Mouse (Mus musculus) forebrain, embryonic 13.5 days (tissue): Measurements from ENCODE around the gene Clmn. TPM values are rescaled to one million over a fixed set of nuclear protein-coding genes. Genes with fewer than 3 reads are reported as not detected.
A peak's percentile ranks its signal among the peaks of the same experiment; 100 is the strongest.

Source experiments
- ATAC-seq: fragments of 200-750 bp; cut with Nextera tagmentation; 2 replicates; pipeline ENCODE4 v1.8.0; 2017
- H3K27ac ChIP-seq: fragments of 300-500 bp; sonication (generic); 2 replicates; pipeline ENCODE4 v1.5.1; 2015; ENCODE audit warnings: inconsistent platforms, mild to moderate bottlenecking, moderate library complexity
- H3K27me3 ChIP-seq: fragments of 300-500 bp; sonication (generic); 2 replicates; pipeline ENCODE4 v1.6.1; 2015; ENCODE audit warnings: mild to moderate bottlenecking, inconsistent platforms
- H3K36me3 ChIP-seq: fragments of 300-500 bp; sonication (generic); 2 replicates; pipeline ENCODE4 v1.6.1; 2015; ENCODE audit warnings: mild to moderate bottlenecking, inconsistent platforms; ENCODE audit not compliant: poor library complexity, severe bottlenecking
- H3K4me1 ChIP-seq: fragments of 300-500 bp; sonication (generic); 2 replicates; pipeline ENCODE4 v1.6.1; 2015; ENCODE audit warnings: inconsistent platforms
- H3K4me2 ChIP-seq: fragments of 300-500 bp; sonication (generic); 2 replicates; pipeline ENCODE4 v1.6.1; 2015; ENCODE audit warnings: inconsistent platforms, mild to moderate bottlenecking, moderate library complexity
- H3K4me3 ChIP-seq: fragments of 300-500 bp; sonication (generic); 2 replicates; pipeline ENCODE4 v1.5.1; 2015; ENCODE audit warnings: mild to moderate bottlenecking, inconsistent platforms
- H3K9ac ChIP-seq: fragments of 300-500 bp; sonication (generic); 2 replicates; pipeline ENCODE4 v1.6.1; 2015; ENCODE audit warnings: mild to moderate bottlenecking, inconsistent platforms
- H3K9me3 ChIP-seq: fragments of 300-500 bp; sonication (generic); replicated peaks from 2 replicates; pipeline ENCODE4 v1.6.1; 2016; ENCODE audit warnings: inconsistent platforms
- WGBS: fragments of 180-500 bp; shearing (Covaris S2); methylation state at CpG from one replicate; pipeline ENCODE4 v1.1.7; 2015; 5-methylcytosine and 5-hydroxymethylcytosine counted together
- polyA plus RNA-seq: library from polyadenylated mRNA; unstranded; fragments of >200 nt; fragmentation: Nextera tagmentation; extraction: Ambion mirVana; gene quantifications from 2 replicates; pipeline ENCODE4 v1.2.1, GENCODE M21; 2015

The Clmn gene
- polyA plus RNA-seq, 1 experiment from 2014 or later, result 0.75 TPM

- H3K27ac ChIP-seq, result no peak overlapping the region
- 96% methylated on average over 7 of the region's 7 CpGs for WGBS
- H3K9ac ChIP-seq, result no peak overlapping the region
- ATAC-seq, result no peak
- no peaks in the 10 kb centered on the region for H3K36me3 ChIP-seq
- no peaks in the 10 kb centered on the region for H3K27me3 ChIP-seq
- no peak overlapping the region for H3K4me3 ChIP-seq
- 0 out of 2 replicates have a peak, but pooled peaks cover under 1% of the 10 kb centered on the region for H3K4me1 ChIP-seq
- no peak overlapping the region for H3K4me2 ChIP-seq
- no peaks in the 10 kb centered on the region for H3K9me3 ChIP-seq
Measured at GRCm38 (mm10) chr12:104853374-104853773, 11.5 kb downstream of the Clmn start.

DNA sequence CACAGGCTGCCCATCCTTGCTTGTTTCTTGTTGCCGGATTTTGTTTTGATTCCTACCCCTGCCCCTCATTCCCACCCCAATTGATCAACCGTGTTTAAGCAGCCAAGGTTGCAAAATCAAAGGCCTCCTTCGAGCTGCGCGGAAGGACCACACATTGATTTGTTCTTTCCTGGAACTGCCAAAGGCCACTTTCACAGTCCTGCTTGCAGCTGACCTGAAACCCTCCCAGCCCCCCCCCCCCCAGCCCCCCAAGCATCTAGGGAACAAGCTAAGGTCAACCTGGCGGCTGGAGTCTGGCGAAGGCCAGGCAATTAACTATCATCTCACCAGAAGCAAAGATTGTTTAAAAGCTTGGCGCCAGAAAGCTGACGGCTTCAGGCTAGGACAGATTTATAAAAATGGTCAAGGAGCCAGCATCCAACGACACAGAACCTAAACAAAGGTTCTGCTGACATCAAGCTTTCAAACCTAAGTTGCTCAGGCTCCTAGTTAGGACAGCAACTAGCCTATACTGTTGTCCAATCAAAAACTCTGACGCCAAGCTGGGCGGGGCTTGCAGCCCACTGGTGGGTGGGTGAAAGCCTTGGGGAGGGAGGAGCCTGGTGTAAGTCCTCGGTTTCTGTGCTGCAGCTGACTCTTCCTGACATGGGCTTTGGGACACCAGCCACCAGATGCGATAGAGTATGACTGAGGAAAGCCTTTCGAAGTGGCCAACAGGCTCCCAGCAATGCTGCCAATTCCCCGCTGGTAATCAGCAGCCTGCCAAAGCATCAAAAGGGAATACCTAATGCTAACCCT lies 13.0 kb downstream of the Clmn start:
- no peak overlapping the region for H3K27ac ChIP-seq
- H3K27me3 ChIP-seq, result no peaks in the 10 kb centered on the region
- no peaks in the 10 kb centered on the region for H3K36me3 ChIP-seq
- 32% methylated on average over 16 of the region's 16 CpGs for WGBS
- peak overlapping the region; percentile 15 for H3K4me2 ChIP-seq
- H3K4me1 ChIP-seq, result no peaks in the 10 kb centered on the region
- no peak overlapping the region for H3K9ac ChIP-seq
- peak; percentile 71 for ATAC-seq
- H3K9me3 ChIP-seq, result no peaks in the 10 kb centered on the region
- H3K4me3 ChIP-seq, result no peak overlapping the region

GRCm38 (mm10) chr12:104850119-104850518 lies 14.8 kb downstream of the Clmn start:
- Histone ChIP-seq H3K36me3 (no peaks in the 10 kb centered on the region), H3K27ac (no peak overlapping the region), H3K4me2 (no peak overlapping the region), H3K4me3 (no peak overlapping the region), H3K9me3 (no peaks in the 10 kb centered on the region), H3K9ac (no peak overlapping the region), H3K27me3 (no peaks in the 10 kb centered on the region), H3K4me1 (peaks cover 11% of the 10 kb centered on the region)
- 89% methylated on average over 7 of the region's 7 CpGs for WGBS
- no peak for ATAC-seq

- H3K9me3 ChIP-seq, result no peaks in the 10 kb centered on the region
- no peak overlapping the region for H3K27ac ChIP-seq
- WGBS, result 94% methylated on average over 9 of the region's 9 CpGs
- H3K4me1 ChIP-seq, result peaks cover 13% of the 10 kb centered on the region
- ATAC-seq, result no peak
- H3K4me3 ChIP-seq, result no peak overlapping the region
- H3K27me3 ChIP-seq, result no peaks in the 10 kb centered on the region
- no peak overlapping the region for H3K4me2 ChIP-seq
- no peaks in the 10 kb centered on the region for H3K36me3 ChIP-seq
- H3K9ac ChIP-seq, result no peak overlapping the region
Measured at GRCm38 (mm10) chr12:104848667-104849066, 16.2 kb downstream of the Clmn start.

- Histone ChIP-seq H3K9me3 (no peaks in the 10 kb centered on the region), H3K36me3 (no peaks in the 10 kb centered on the region), H3K27ac (no peak overlapping the region), H3K9ac (no peak overlapping the region), H3K4me1 (peaks cover 13% of the 10 kb centered on the region), H3K4me2 (no peak overlapping the region), H3K4me3 (no peak overlapping the region), H3K27me3 (no peaks in the 10 kb centered on the region)
- no peak for ATAC-seq
- WGBS, result 95% methylated on average over 4 of the region's 4 CpGs
Measured at GRCm38 (mm10) chr12:104847227-104847626, 17.6 kb downstream of the Clmn start.

DNA sequence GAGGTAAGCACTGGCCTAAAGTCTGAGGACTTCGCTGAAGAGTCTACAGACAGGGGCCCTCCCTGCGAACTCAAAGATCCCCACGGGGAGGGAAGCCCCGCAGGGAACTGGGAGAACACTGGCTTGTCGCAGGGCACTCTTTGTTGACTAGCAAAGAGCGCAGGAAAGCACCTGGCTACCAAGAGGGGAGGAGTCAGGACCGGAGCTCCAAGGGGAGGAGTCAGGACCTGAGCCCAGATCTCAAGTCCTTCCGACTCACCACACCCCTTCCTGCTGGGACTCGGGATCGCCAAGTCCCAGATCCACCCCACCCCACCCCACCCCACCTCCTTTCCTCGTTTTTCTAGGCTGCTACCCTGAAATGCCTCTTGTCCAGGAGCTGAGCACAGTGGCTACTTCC lies 19.2 kb downstream of the Clmn start:
- Histone ChIP-seq H3K27ac (no peak overlapping the region), H3K4me3 (no peak overlapping the region), H3K9ac (no peak overlapping the region), H3K4me1 (peaks cover 13% of the 10 kb centered on the region), H3K4me2 (peak overlapping the region; percentile 46), H3K36me3 (no peaks in the 10 kb centered on the region), H3K27me3 (no peaks in the 10 kb centered on the region), H3K9me3 (no peaks in the 10 kb centered on the region)
- no peak for ATAC-seq
- 5% methylated on average over 11 of the region's 11 CpGs for WGBS

- Histone ChIP-seq H3K36me3 (no peaks in the 10 kb centered on the region), H3K27ac (no peak overlapping the region), H3K27me3 (no peaks in the 10 kb centered on the region), H3K4me1 (peaks cover 13% of the 10 kb centered on the region), H3K9ac (no peak overlapping the region), H3K4me2 (no peak overlapping the region), H3K9me3 (no peaks in the 10 kb centered on the region), H3K4me3 (no peak overlapping the region)
- WGBS, result 44% methylated on average over 4 of the region's 4 CpGs
- peak; percentile 43; the same call in 1 of the 2 replicates for ATAC-seq
Measured at GRCm38 (mm10) chr12:104844989-104845388, 19.9 kb downstream of the Clmn start.

GRCm38 (mm10) chr12:104844279-104844678 lies 20.6 kb downstream of the Clmn start:
- 71% methylated on average over 4 of the region's 4 CpGs for WGBS
- Histone ChIP-seq H3K27me3 (no peaks in the 10 kb centered on the region), H3K4me3 (no peak overlapping the region), H3K9ac (no peak overlapping the region), H3K4me1 (peaks cover 13% of the 10 kb centered on the region), H3K4me2 (no peak overlapping the region), H3K9me3 (no peaks in the 10 kb centered on the region), H3K27ac (no peak overlapping the region), H3K36me3 (no peaks in the 10 kb centered on the region)
- ATAC-seq, result no peak

- H3K27ac ChIP-seq, result no peak overlapping the region
- H3K9ac ChIP-seq, result no peak overlapping the region
- H3K4me1 ChIP-seq, result peaks cover 18% of the 10 kb centered on the region
- H3K27me3 ChIP-seq, result no peaks in the 10 kb centered on the region
- H3K9me3 ChIP-seq, result no peaks in the 10 kb centered on the region
- H3K36me3 ChIP-seq, result no peaks in the 10 kb centered on the region
- no peak overlapping the region for H3K4me3 ChIP-seq
- WGBS, result 81% methylated on average over 3 of the region's 3 CpGs
- no peak overlapping the region for H3K4me2 ChIP-seq
- ATAC-seq, result no peak
Measured at GRCm38 (mm10) chr12:104841256-104841655, 23.6 kb downstream of the Clmn start.

DNA sequence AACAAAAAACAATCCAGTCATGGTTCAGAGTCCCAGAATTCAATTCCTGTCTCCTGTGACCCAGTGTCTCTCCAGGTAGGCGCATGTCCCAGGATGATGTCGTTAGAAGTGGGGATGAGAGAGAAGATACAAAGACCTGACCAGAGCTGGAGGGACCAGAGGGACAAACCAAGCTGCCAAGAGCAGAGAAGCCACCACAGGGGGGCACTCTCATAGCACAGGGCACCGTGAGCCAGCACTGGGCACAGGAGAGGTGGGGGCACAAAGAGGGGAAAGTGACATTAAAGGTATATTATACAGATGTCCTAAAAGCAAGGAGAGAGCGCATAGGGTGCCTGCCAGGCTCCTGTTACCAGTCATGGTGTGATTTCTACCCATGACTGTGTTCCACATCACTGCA lies 25.9 kb downstream of the Clmn start:
- H3K9ac ChIP-seq, result no peak overlapping the region
- ATAC-seq, result no peak
- H3K27ac ChIP-seq, result no peak overlapping the region
- H3K36me3 ChIP-seq, result no peaks in the 10 kb centered on the region
- H3K27me3 ChIP-seq, result no peaks in the 10 kb centered on the region
- H3K4me3 ChIP-seq, result no peak overlapping the region
- whole genome bisulfite sequencing, result 52% methylated on average over 4 of the region's 4 CpGs
- peaks cover 5% of the 10 kb centered on the region; the same call in 1 of the 2 replicates for H3K4me1 ChIP-seq
- no peak overlapping the region for H3K4me2 ChIP-seq
- H3K9me3 ChIP-seq, result no peaks in the 10 kb centered on the region

GRCm38 (mm10) chr12:104838462-104838861 lies 26.4 kb downstream of the Clmn start:
- Histone ChIP-seq H3K36me3 (no peaks in the 10 kb centered on the region), H3K9me3 (no peaks in the 10 kb centered on the region), H3K9ac (no peak overlapping the region), H3K27ac (no peak overlapping the region), H3K27me3 (no peaks in the 10 kb centered on the region), H3K4me1 (peaks cover 5% of the 10 kb centered on the region; the same call in 1 of the 2 replicates), H3K4me3 (no peak overlapping the region), H3K4me2 (no peak overlapping the region)
- ATAC-seq, result no peak

GRCm38 (mm10) chr12:104837957-104838401 lies 26.9 kb downstream of the Clmn start:
- Histone ChIP-seq H3K9ac (no peak overlapping the region), H3K4me2 (no peak overlapping the region), H3K36me3 (no peaks in the 10 kb centered on the region), H3K27me3 (no peaks in the 10 kb centered on the region), H3K4me1 (peaks cover 5% of the 10 kb centered on the region; the same call in 1 of the 2 replicates), H3K27ac (no peak overlapping the region), H3K9me3 (no peaks in the 10 kb centered on the region), H3K4me3 (no peak overlapping the region)
- ATAC-seq, result 0 out of 2 replicates have a peak, but pooled peaks have one; percentile 8
- 76% methylated on average over 13 of the region's 13 CpGs for WGBS
